Mouse (Mus musculus) intestine, embryonic 14.5 days (tissue): ENCODE data around the gene Polr1a. TPM values are rescaled to one million over a fixed set of nuclear protein-coding genes. Genes with fewer than 3 reads are reported as not detected.

Experiments
- ATAC-seq: fragments of 200-750 bp; cut with Nextera tagmentation; replicated peaks from 2 replicates; pipeline ENCODE4 v1.8.0; 2017; ENCODE audit warnings: low read depth, moderate number of reproducible peaks, moderate TSS enrichment, moderate library complexity; ENCODE audit not compliant: low FRiP score, low TSS enrichment
- DNase-seq: peaks from one replicate; pipeline ENCODE4 v3.0.0-alpha.2; 2018; ENCODE audit warnings: low spot score
- H3K27ac ChIP-seq: fragments of 300-500 bp; sonication (generic); 2 replicates; pipeline ENCODE4 v1.5.1; 2014; ENCODE audit warnings: low read depth, mild to moderate bottlenecking, control low read depth
- H3K27me3 ChIP-seq: fragments of 300-500 bp; sonication (generic); replicated peaks from 2 replicates; pipeline ENCODE4 v1.6.1; 2014; ENCODE audit warnings: low read length, control low read depth; ENCODE audit not compliant: control insufficient read depth, insufficient read depth
- H3K36me3 ChIP-seq: fragments of 300-500 bp; sonication (generic); 2 replicates; pipeline ENCODE4 v1.6.1; 2014; ENCODE audit warnings: low read length, control low read depth; ENCODE audit not compliant: control insufficient read depth, insufficient read depth
- H3K4me1 ChIP-seq: fragments of 300-500 bp; sonication (generic); replicated peaks from 2 replicates; pipeline ENCODE4 v1.6.1; 2014; ENCODE audit warnings: low read length, control low read depth, mixed read lengths; ENCODE audit not compliant: control insufficient read depth, insufficient read depth
- H3K4me2 ChIP-seq: fragments of 300-500 bp; sonication (generic); 2 replicates; pipeline ENCODE4 v1.6.1; 2014; ENCODE audit warnings: low read length
- H3K4me3 ChIP-seq: fragments of 300-500 bp; sonication (generic); 2 replicates; pipeline ENCODE4 v1.5.1; 2014; ENCODE audit warnings: low read depth, low read length, control low read depth, mixed read lengths
- H3K9ac ChIP-seq: fragments of 300-500 bp; sonication (generic); 2 replicates; pipeline ENCODE4 v1.6.1; 2014; ENCODE audit warnings: mild to moderate bottlenecking, low read length
- H3K9me3 ChIP-seq: fragments of 300-500 bp; sonication (generic); 2 replicates; pipeline ENCODE4 v1.6.1; 2016; ENCODE audit warnings: low read length, control low read depth; ENCODE audit not compliant: control insufficient read depth
- WGBS: fragments of 180-500 bp; shearing (Covaris S2); extraction: QIAGEN DNeasy Blood & Tissue Kit; methylation state at CpG from one replicate; pipeline ENCODE4 v1.1.7; 2014; 5-methylcytosine and 5-hydroxymethylcytosine counted together
- polyA plus RNA-seq: library from polyadenylated mRNA; unstranded; fragments of >200 nt; fragmentation: Nextera tagmentation; extraction: Ambion mirVana; gene quantifications from 2 replicates; pipeline ENCODE4 v1.2.1, GENCODE M21; 2014

The Polr1a gene
- polyA plus RNA-seq, 1 experiment from 2014 or later: 32.9 TPM

DNA sequence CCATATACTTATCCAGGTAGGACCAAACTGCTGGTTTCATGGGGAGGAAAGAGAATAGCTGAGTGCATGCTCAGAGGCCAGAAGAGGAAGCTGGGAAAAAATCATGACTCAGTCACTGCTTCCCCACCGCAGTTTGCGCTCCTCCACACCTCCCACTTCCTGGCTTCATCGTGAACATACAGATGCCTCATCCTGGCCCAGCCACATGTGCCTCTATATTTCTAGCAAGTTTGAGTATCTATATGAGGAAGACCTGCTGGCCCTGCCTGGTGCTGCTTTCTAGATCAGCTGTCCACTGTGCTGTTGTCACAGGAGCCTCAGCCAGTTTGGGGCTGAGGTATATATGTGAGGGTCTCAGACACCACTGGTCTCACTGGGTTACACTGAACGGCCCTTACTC is 72.6 kb downstream of the Polr1a start:
- DNase-seq (no peak), ATAC-seq (no peak)
- no peak overlapping the region for H3K27ac ChIP-seq
- H3K9me3 ChIP-seq: no peaks in the 10 kb centered on the region
- no peaks in the 10 kb centered on the region for H3K27me3 ChIP-seq
- H3K4me3 ChIP-seq: no peak overlapping the region
- 85% methylated on average over 4 of the region's 4 CpGs for WGBS
- H3K4me1 ChIP-seq: no peaks in the 10 kb centered on the region
- no peak overlapping the region for H3K9ac ChIP-seq
- H3K36me3 ChIP-seq: peaks cover 50% of the 10 kb centered on the region
- no peak overlapping the region for H3K4me2 ChIP-seq

DNA sequence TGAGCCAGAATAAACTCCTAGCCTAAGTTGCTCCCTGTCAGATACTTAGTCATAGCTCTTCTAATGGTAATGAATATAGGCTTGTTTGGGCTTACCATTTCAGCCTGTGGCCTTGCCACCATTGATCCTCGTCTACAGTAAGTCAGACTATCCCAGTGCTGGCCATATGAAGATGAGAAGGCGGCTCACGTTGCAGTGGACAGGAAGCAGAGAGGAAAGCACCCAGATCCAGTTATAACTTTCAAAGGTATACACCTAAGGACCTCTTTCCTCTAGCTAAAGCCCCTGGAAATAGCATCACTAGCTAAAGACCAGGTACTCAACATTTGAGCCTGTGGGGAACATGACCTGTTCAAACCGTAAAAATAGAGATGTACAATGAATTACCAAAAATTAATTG is 77.1 kb downstream of the Polr1a start:
- Histone ChIP-seq H3K27ac (no peak overlapping the region), H3K4me2 (no peak overlapping the region), H3K4me1 (peaks cover 18% of the 10 kb centered on the region), H3K27me3 (no peaks in the 10 kb centered on the region), H3K9me3 (no peaks in the 10 kb centered on the region), H3K36me3 (peaks cover 7% of the 10 kb centered on the region; the same call in 1 of the 2 replicates), H3K4me3 (no peak overlapping the region), H3K9ac (no peak overlapping the region)
- DNase-seq (no peak), ATAC-seq (no peak)
- 77% methylated on average over 4 of the region's 4 CpGs for WGBS

- H3K27ac ChIP-seq: no peak overlapping the region
- H3K9ac ChIP-seq: no peak overlapping the region
- WGBS: 68% methylated on average over 7 of the region's 7 CpGs
- H3K9me3 ChIP-seq: no peaks in the 10 kb centered on the region
- H3K27me3 ChIP-seq: no peaks in the 10 kb centered on the region
- DNase-seq (no peak), ATAC-seq (no peak)
- no peak overlapping the region for H3K4me2 ChIP-seq
- H3K4me3 ChIP-seq: no peak overlapping the region
- H3K36me3 ChIP-seq: no peaks in the 10 kb centered on the region
- H3K4me1 ChIP-seq: peaks cover 19% of the 10 kb centered on the region
Measured at GRCm38 (mm10) chr6:71987546-71988248, 78.8 kb downstream of the Polr1a start.

DNA sequence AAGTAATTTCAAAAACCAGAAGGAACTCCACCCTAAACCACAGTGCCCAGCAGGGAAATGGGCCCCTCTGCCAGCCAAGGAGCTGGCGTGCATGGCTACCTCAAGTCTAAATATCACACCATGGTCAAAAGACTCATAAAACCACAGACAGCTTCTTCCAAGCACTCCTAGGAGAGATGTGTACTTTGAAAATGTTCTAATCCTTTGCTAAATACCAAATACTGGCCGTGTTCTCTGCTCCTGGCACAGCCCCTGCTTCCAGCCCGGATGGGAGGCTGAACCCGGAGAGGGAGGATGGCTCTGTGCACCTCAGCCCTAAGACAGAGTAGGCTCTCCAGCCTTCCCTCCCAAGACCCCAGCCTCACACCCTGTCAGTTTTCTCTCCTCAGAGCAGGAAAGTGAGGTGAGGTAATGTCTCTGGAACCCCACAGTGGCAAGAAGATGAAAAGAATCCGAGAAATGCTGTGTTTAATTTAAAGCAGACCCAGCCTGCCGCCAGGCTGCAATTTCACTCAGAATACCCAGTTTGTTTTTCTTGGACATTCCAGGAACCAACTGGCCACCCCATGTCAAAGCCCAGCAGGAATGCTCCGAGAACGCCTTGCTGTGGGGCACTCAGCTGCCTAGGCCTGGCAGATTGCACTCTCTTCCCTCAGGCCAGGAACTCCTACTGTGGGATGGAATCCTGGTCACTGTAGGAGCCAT is 80.9 kb downstream of the Polr1a start:
- H3K4me1 ChIP-seq: peaks cover 19% of the 10 kb centered on the region
- 0 out of 2 replicates have a peak, but pooled peaks have one; percentile 40 for ATAC-seq
- H3K4me3 ChIP-seq: no peak overlapping the region
- no peak overlapping the region for H3K4me2 ChIP-seq
- H3K27me3 ChIP-seq: no peaks in the 10 kb centered on the region
- peak overlapping the region; percentile 67 for H3K27ac ChIP-seq
- no peaks in the 10 kb centered on the region for H3K9me3 ChIP-seq
- H3K36me3 ChIP-seq: no peaks in the 10 kb centered on the region
- peak; percentile 56 for DNase-seq
- WGBS: 22% methylated on average over 8 of the region's 8 CpGs
- H3K9ac ChIP-seq: no peak overlapping the region

DNA sequence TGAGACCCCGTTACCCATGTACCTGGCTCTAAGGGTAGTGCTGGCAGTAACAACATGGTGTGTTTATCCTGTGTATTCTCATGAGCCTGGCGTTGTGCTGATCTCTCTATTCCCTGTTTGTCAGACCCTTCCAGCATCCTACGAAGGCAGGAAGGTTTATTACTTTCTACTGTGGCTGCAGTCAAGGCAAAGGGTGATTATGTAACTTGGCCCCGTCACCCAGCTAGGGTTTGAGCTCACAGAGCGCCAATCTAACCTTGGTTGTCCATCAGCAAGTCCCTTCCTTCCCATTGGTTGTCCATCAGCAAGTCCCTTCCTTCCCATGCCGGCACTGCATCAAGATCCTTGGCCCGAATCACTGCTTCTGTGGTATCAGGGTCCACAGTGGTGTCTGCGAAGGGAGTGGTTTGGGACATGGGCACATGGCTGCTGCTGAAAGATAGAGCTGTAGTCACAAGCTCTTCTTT is 81.6 kb downstream of the Polr1a start:
- Histone ChIP-seq H3K4me2 (no peak overlapping the region), H3K9me3 (no peaks in the 10 kb centered on the region), H3K36me3 (no peaks in the 10 kb centered on the region), H3K4me1 (peaks cover 19% of the 10 kb centered on the region), H3K4me3 (no peak overlapping the region), H3K27me3 (no peaks in the 10 kb centered on the region), H3K9ac (no peak overlapping the region), H3K27ac (peak overlapping the region; percentile 67)
- DNase-seq: no peak
- 63% methylated on average over 8 of the region's 8 CpGs for WGBS
- no peak for ATAC-seq

GRCm38 (mm10) chr6:71991190-71991932 is 82.5 kb downstream of the Polr1a start:
- Histone ChIP-seq H3K9ac (no peak overlapping the region), H3K27ac (no peak overlapping the region), H3K9me3 (no peaks in the 10 kb centered on the region), H3K27me3 (no peaks in the 10 kb centered on the region), H3K4me3 (no peak overlapping the region), H3K4me2 (no peak overlapping the region), H3K36me3 (no peaks in the 10 kb centered on the region), H3K4me1 (peaks cover 19% of the 10 kb centered on the region)
- no peak for ATAC-seq
- no peak for DNase-seq
- 59% methylated on average over 8 of the region's 8 CpGs for WGBS

GRCm38 (mm10) chr6:71991933-71992325 is 83.1 kb downstream of the Polr1a start:
- no peaks in the 10 kb centered on the region for H3K27me3 ChIP-seq
- H3K4me1 ChIP-seq: peaks cover 19% of the 10 kb centered on the region
- no peaks in the 10 kb centered on the region for H3K36me3 ChIP-seq
- no peak for ATAC-seq
- no peak overlapping the region for H3K4me3 ChIP-seq
- no peak overlapping the region for H3K4me2 ChIP-seq
- no peak overlapping the region for H3K27ac ChIP-seq
- H3K9me3 ChIP-seq: no peaks in the 10 kb centered on the region
- H3K9ac ChIP-seq: no peak overlapping the region
- DNase-seq: no peak
- 44% methylated on average over 2 of the region's 2 CpGs for WGBS

DNA sequence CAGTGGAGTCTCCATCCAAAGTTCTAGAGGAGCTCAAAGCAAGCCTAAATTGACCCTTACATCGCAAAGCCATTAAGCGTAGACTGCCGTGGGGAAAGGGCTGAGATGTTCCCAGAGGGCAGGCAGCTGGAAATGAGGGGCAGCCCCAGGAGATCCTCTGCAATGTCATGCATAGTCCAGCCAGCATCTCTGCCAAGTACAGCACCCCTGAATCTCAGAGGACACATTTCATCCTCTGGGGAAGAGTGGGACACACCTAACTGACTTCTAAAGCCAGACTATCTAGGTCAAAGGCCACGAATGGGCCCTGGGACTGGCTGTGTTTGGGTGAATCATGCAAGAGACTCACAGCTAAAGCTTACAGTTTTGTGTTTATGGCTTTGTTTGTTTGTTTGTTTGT is 85.2 kb downstream of the Polr1a start:
- Histone ChIP-seq H3K4me1 (peaks cover 19% of the 10 kb centered on the region), H3K9ac (no peak overlapping the region), H3K27me3 (no peaks in the 10 kb centered on the region), H3K4me2 (no peak overlapping the region), H3K4me3 (no peak overlapping the region), H3K9me3 (no peaks in the 10 kb centered on the region), H3K27ac (no peak overlapping the region), H3K36me3 (no peaks in the 10 kb centered on the region)
- DNase-seq (no peak), ATAC-seq (no peak)
- WGBS: 79% methylated on average over 4 of the region's 4 CpGs
